Mouse (Mus musculus) liver, embryonic 16.5 days (tissue): ENCODE measurements around the gene Psmc3. TPM values are rescaled to one million over a fixed set of nuclear protein-coding genes. Genes with fewer than 3 reads are reported as not detected.

Experiments used
- ATAC-seq: fragments of 200-750 bp; cut with Nextera tagmentation; 2 replicates; pipeline ENCODE4 v1.8.0; 2017; ENCODE audit warnings: low read depth, mild to moderate bottlenecking, moderate number of reproducible peaks, moderate library complexity
- H3K27ac ChIP-seq: fragments of 300-500 bp; sonication (generic); 2 replicates; pipeline ENCODE4 v1.5.1; 2014; ENCODE audit warnings: mild to moderate bottlenecking, low read length
- H3K27me3 ChIP-seq: fragments of 300-500 bp; sonication (generic); 2 replicates; pipeline ENCODE4 v1.6.1; 2014; ENCODE audit warnings: low read depth, low read length, mixed read lengths; ENCODE audit not compliant: control insufficient read depth, insufficient read depth
- H3K36me3 ChIP-seq: fragments of 300-500 bp; sonication (generic); 2 replicates; pipeline ENCODE4 v1.6.1; 2014; ENCODE audit warnings: mild to moderate bottlenecking; ENCODE audit not compliant: control insufficient read depth, insufficient read depth
- H3K4me1 ChIP-seq: fragments of 300-500 bp; sonication (generic); 2 replicates; pipeline ENCODE4 v1.6.1; 2014; ENCODE audit warnings: low read depth, low read length, mixed read lengths; ENCODE audit not compliant: control insufficient read depth
- H3K4me2 ChIP-seq: fragments of 300-500 bp; sonication (generic); 2 replicates; pipeline ENCODE4 v1.6.1; 2014; ENCODE audit warnings: low read depth, low read length, mixed read lengths
- H3K4me3 ChIP-seq: fragments of 300-500 bp; sonication (generic); 2 replicates; pipeline ENCODE4 v1.5.1; 2014; ENCODE audit warnings: low read depth, mild to moderate bottlenecking, low read length
- H3K9ac ChIP-seq: fragments of 300-500 bp; sonication (generic); 2 replicates; pipeline ENCODE4 v1.6.1; 2014; ENCODE audit warnings: low read depth, low read length
- H3K9me3 ChIP-seq: fragments of 300-500 bp; sonication (generic); replicated peaks from 2 replicates; pipeline ENCODE4 v1.6.1; 2016; ENCODE audit warnings: low read length; ENCODE audit not compliant: control insufficient read depth
- WGBS: fragments of 180-500 bp; shearing (Covaris S2); extraction: QIAGEN DNeasy Blood & Tissue Kit; methylation state at CpG from one replicate; pipeline ENCODE4 v1.1.7; 2014; ENCODE audit not compliant: insufficient replicate concordance; 5-methylcytosine and 5-hydroxymethylcytosine counted together
- polyA plus RNA-seq: library from polyadenylated mRNA; unstranded; fragments of >200 nt; fragmentation: Nextera tagmentation; extraction: Ambion mirVana; gene quantifications from 2 replicates; pipeline ENCODE4 v1.2.1, GENCODE M21; 2015

The Psmc3 gene
- polyA plus RNA-seq, 1 experiment from 2014 or later = 130 TPM

GRCm38 (mm10) chr2:91061849-91062481 lies 8.2 kb downstream of the Psmc3 start:
- Histone ChIP-seq H3K27ac (peak overlapping the region; percentile 71), H3K4me3 (no peak overlapping the region), H3K36me3 (peaks cover 47% of the 10 kb centered on the region), H3K4me2 (no peak overlapping the region), H3K9ac (no peak overlapping the region), H3K9me3 (no peaks in the 10 kb centered on the region), H3K4me1 (peaks cover 20% of the 10 kb centered on the region), H3K27me3 (no peaks in the 10 kb centered on the region)
- WGBS = 86% methylated on average over 6 of the region's 6 CpGs
- ATAC-seq = no peak

DNA sequence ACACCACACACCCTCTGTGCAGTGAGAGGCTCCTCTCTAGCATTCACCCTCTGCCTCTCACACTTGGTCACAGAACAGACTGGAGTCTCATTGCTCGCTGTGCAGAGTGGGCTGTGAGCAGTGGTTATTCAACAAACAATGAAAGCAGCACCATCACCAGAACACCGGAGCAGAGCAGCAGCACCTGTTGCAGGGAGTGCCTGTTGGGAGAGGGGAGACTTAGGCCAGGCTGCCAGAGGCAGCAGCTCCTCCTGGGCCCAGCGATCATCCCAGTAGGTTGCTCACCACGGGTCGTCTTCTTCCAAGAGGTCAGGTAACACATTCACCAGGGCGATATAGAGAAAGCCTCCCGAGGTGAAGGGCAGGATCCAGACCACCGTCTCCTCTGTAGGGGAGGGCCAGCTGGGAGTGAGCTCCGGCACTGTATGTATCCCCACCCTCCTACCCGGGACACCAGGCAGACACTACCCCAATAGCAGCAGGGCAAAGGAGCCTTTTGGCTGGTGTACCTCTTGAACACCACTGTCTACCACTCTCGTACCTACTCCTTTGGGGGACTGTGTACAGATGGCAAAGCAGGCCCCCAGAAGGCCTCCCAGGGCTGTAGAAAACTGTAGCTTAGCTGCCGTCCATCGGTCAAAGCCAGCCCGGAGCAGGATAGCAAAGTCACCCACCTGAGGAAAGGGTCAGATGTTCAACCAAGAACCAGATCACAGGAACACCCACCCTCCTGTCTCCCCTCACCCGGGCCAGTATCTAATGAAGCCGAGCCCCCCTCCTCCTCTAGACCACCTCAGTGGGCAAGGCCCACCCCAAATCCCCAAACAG lies 9.2 kb downstream of the Psmc3 start:
- H3K36me3 ChIP-seq = peaks cover 36% of the 10 kb centered on the region
- H3K4me2 ChIP-seq = no peak overlapping the region
- H3K4me1 ChIP-seq = peaks cover 20% of the 10 kb centered on the region
- no peaks in the 10 kb centered on the region for H3K9me3 ChIP-seq
- WGBS = 83% methylated on average over 16 of the region's 16 CpGs
- no peak overlapping the region for H3K27ac ChIP-seq
- ATAC-seq = no peak
- no peaks in the 10 kb centered on the region for H3K27me3 ChIP-seq
- H3K4me3 ChIP-seq = no peak overlapping the region
- no peak overlapping the region for H3K9ac ChIP-seq

GRCm38 (mm10) chr2:91064211-91064610 lies 10.4 kb downstream of the Psmc3 start:
- Histone ChIP-seq H3K4me1 (peaks cover 28% of the 10 kb centered on the region), H3K27me3 (no peaks in the 10 kb centered on the region), H3K9me3 (no peaks in the 10 kb centered on the region), H3K36me3 (peaks cover 26% of the 10 kb centered on the region), H3K9ac (no peak overlapping the region), H3K4me2 (no peak overlapping the region), H3K27ac (no peak overlapping the region), H3K4me3 (no peak overlapping the region)
- ATAC-seq = no peak
- WGBS = 87% methylated on average over 6 of the region's 6 CpGs

- H3K9me3 ChIP-seq = no peaks in the 10 kb centered on the region
- H3K4me1 ChIP-seq = peaks cover 31% of the 10 kb centered on the region
- peaks cover 22% of the 10 kb centered on the region for H3K36me3 ChIP-seq
- H3K27ac ChIP-seq = no peak overlapping the region
- H3K27me3 ChIP-seq = no peaks in the 10 kb centered on the region
- no peak overlapping the region for H3K4me3 ChIP-seq
- no peak for ATAC-seq
- no peak overlapping the region for H3K4me2 ChIP-seq
- no peak overlapping the region for H3K9ac ChIP-seq
- WGBS = 38% methylated on average over 3 of the region's 3 CpGs
These were observed 11.7 kb downstream of the Psmc3 start for GRCm38 (mm10) chr2:91065544-91065943.

GRCm38 (mm10) chr2:91066455-91066854 lies 12.6 kb downstream of the Psmc3 start:
- Histone ChIP-seq H3K27me3 (no peaks in the 10 kb centered on the region), H3K36me3 (peaks cover 22% of the 10 kb centered on the region), H3K4me2 (no peak overlapping the region), H3K4me1 (peaks cover 28% of the 10 kb centered on the region), H3K9me3 (no peaks in the 10 kb centered on the region), H3K4me3 (no peak overlapping the region), H3K27ac (no peak overlapping the region), H3K9ac (no peak overlapping the region)
- ATAC-seq = no peak
- WGBS = 73% methylated on average over 3 of the region's 3 CpGs

- H3K4me1 ChIP-seq = peaks cover 24% of the 10 kb centered on the region
- no peak overlapping the region; the same call in 1 of the 2 replicates for H3K9ac ChIP-seq
- no peak for ATAC-seq
- H3K27ac ChIP-seq = no peak overlapping the region
- WGBS = 74% methylated on average over 13 of the region's 13 CpGs
- peak overlapping the region; percentile 94; the same call in 1 of the 2 replicates for H3K4me2 ChIP-seq
- no peak overlapping the region; the same call in 1 of the 2 replicates for H3K4me3 ChIP-seq
- no peaks in the 10 kb centered on the region for H3K9me3 ChIP-seq
- H3K36me3 ChIP-seq = peaks cover 6% of the 10 kb centered on the region
- no peaks in the 10 kb centered on the region for H3K27me3 ChIP-seq
These were observed 14.5 kb downstream of the Psmc3 start for GRCm38 (mm10) chr2:91068162-91068871.

DNA sequence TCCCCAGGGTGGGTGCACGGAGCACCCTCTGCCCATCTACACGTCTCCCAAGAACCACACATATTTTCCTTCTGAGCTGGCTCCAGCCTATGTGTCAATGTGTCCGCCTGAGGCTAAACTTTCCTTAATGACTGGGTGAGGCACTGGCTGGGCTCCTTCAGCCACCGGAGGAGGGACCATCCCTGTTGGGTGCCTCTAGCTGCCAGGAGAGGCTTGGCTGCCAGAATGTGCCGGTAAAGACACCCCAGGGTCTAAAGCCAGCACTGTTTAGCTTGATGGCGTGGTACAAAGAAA lies 15.0 kb downstream of the Psmc3 start:
- 69% methylated on average over 6 of the region's 6 CpGs for WGBS

DNA sequence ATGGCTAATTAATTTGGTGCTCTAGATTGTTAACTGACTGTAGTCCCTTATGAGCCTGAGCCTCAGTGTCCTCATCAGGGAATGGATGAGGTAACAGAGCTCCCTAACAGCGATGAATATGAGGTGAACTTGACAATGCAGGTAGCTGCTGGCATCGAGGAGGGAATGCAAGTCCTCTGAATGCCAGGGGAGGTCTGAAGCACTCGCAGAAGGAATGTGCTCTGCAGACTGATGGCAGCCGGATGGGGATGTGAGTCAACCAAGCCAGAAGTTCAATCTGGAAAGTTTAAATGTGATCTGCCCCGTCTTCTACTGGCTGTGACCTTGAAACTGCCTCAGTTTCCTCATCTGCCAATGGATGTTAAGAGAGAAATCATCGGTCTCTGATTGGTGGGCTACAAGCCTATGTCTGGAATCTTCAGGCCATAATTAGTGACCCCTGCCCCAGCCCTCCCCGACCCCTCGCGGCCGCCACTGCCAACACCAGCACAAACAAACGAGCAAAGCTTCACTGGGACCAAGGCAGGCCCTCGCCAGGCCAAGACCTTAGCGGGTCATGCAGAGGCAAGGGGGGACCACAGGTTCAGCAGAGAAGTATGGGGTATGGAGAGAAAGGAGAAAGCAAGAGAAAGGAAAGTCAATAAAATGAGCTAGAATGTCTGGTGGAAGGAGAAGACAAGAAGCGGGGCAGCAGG lies 15.6 kb downstream of the Psmc3 start:
- Histone ChIP-seq H3K4me1 (peaks cover 24% of the 10 kb centered on the region), H3K4me2 (peak overlapping the region; percentile 94), H3K4me3 (peak overlapping the region; percentile 80), H3K9ac (peak overlapping the region; percentile 79), H3K27me3 (no peaks in the 10 kb centered on the region), H3K36me3 (peaks cover 3% of the 10 kb centered on the region; the same call in 1 of the 2 replicates), H3K27ac (peak overlapping the region; percentile 80), H3K9me3 (no peaks in the 10 kb centered on the region)
- no peak for ATAC-seq
- WGBS = 9% methylated on average over 14 of the region's 14 CpGs

More for the DNA sequence above, 15.0 kb downstream of the Psmc3 start:
- Histone ChIP-seq H3K27me3 (no peaks in the 10 kb centered on the region), H3K9me3 (no peaks in the 10 kb centered on the region), H3K36me3 (peaks cover 6% of the 10 kb centered on the region; the same call in 1 of the 2 replicates), H3K9ac (no peak overlapping the region; the same call in 1 of the 2 replicates), H3K4me1 (peaks cover 24% of the 10 kb centered on the region), H3K27ac (no peak overlapping the region), H3K4me2 (peak overlapping the region; percentile 94), H3K4me3 (no peak overlapping the region; the same call in 1 of the 2 replicates)
- ATAC-seq = no peak
